Mouse (Mus musculus) ES-Bruce4 (cell line): ENCODE data around the gene Wdr45b. TPM values are rescaled to one million over a fixed set of nuclear protein-coding genes. Genes with fewer than 3 reads are reported as not detected.

Experiments used
- H3K27ac ChIP-seq: 2 replicates; pipeline ENCODE4 v1.5.1; 2012; ENCODE audit warnings: low read length, inconsistent platforms; ENCODE audit not compliant: insufficient read depth
- H3K27me3 ChIP-seq: 2 replicates; pipeline ENCODE4 v1.6.1; 2012; ENCODE audit warnings: mild to moderate bottlenecking, low read length, inconsistent platforms; ENCODE audit not compliant: control insufficient read depth, poor library complexity, insufficient read depth, severe bottlenecking
- H3K36me3 ChIP-seq: 2 replicates; pipeline ENCODE4 v1.6.1; 2012; ENCODE audit warnings: inconsistent platforms, mild to moderate bottlenecking, low read length, moderate library complexity; ENCODE audit not compliant: control insufficient read depth, poor library complexity, insufficient read depth, severe bottlenecking
- H3K4me1 ChIP-seq: one replicate; pipeline ENCODE4 v1.8.1; 2011; ENCODE audit warnings: low read length; ENCODE audit not compliant: control insufficient read depth, insufficient read depth
- H3K4me3 ChIP-seq: 2 replicates; pipeline ENCODE4 v1.5.1; 2011; ENCODE audit warnings: low read depth, mild to moderate bottlenecking, low read length
- H3K9ac ChIP-seq: 2 replicates; pipeline ENCODE4 v1.6.1; 2012; ENCODE audit warnings: low read depth, mild to moderate bottlenecking, inconsistent platforms; ENCODE audit not compliant: poor library complexity, severe bottlenecking
- H3K9me3 ChIP-seq: replicated peaks from 2 replicates; pipeline ENCODE4 v1.6.1; 2012; ENCODE audit warnings: mild to moderate bottlenecking, low read length, inconsistent platforms; ENCODE audit not compliant: control insufficient read depth, poor library complexity, insufficient read depth, severe bottlenecking
- CTCF ChIP-seq: IDR thresholded peaks from one replicate; pipeline ENCODE4 v1.8.1; 2011; ENCODE audit warnings: low read depth, low read length
- EP300 ChIP-seq: IDR thresholded peaks from 2 replicates; pipeline ENCODE4 v1.6.1; 2011; ENCODE audit warnings: low read depth, low read length; ENCODE audit not compliant: insufficient read depth
- POLR2A ChIP-seq: IDR thresholded peaks from one replicate; pipeline ENCODE4 v1.8.1; 2011; ENCODE audit warnings: low read length; ENCODE audit not compliant: insufficient read depth
- polyA plus RNA-seq: library from polyadenylated mRNA; stranded (reverse); fragments of >200 nt; gene quantifications from 2 replicates; pipeline ENCODE4 v1.2.4, GENCODE M21; 2011; ENCODE audit warnings: low read depth; ENCODE audit not compliant: missing spikeins, insufficient read depth, insufficient read length

Gene Wdr45b
- polyA plus RNA-seq, 1 experiment = 81.1 TPM

DNA sequence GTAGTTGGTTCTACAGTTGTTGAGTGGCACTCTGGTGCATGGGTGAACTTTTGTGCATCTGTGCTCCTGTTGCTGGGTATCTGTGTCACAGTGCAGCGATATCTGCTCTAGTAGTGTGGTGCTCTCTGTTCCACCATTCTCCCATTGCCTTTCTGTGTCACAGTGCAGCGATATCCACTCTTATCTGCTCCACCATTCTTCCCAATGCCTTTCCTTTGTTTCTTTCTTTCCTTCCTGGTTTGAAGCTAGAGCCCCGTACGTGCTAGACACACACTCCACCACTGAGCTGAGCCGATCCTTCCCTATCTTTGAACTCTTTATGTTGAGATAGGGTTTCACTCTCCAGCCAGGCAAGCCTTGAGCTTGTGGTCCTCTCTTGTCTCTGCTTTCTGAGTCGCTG is 71.3 kb downstream of the Wdr45b start:
- H3K27me3 ChIP-seq = no peaks in the 10 kb centered on the region
- no peaks in the 10 kb centered on the region for H3K4me1 ChIP-seq
- TF ChIP-seq EP300 (no peak), CTCF (no peak), POLR2A (no peak)
- peaks cover 11% of the 10 kb centered on the region for H3K36me3 ChIP-seq
- H3K9ac ChIP-seq = no peak overlapping the region
- H3K27ac ChIP-seq = no peak overlapping the region
- no peaks in the 10 kb centered on the region for H3K9me3 ChIP-seq
- H3K4me3 ChIP-seq = no peak overlapping the region

DNA sequence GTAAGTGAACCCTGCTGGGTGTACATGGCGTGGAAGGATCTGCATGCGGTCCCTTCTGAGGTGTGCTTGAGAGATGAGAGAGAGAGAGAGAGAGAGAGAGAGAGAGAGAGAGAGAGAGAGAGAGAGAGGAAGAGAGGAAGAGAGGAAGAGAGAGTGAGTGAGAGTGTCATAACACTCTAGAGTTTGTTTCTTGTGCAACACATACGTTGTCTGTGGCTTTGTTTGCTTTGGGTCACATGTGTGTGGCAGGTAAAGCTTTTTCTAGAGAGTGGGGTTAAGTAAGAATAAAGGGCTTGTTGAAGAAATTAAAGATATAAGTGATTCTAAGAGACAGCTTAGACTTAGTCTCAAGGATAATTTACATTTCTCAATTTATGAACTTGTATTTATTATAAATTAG is 76.2 kb downstream of the Wdr45b start:
- no peak overlapping the region for H3K9ac ChIP-seq

DNA sequence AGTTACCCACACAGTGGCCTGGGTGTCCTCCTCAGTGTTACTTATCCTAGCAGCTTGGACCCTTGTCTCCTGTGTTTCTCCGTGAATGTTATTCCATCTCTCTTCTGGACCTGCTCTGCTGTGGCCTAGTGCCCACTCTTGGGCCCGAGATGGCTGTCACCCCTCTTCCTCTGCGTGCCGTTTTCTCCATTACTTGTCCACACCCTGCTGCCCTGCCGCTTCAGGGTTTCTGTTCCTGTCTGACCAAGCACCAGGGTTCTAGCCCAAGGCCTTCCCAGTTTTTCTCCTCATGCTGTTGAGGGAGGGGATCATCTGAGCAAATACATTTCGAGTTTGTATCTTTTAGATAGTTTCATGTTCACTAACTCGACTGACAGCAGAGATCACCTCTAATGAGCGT is 76.7 kb downstream of the Wdr45b start:
- H3K27ac ChIP-seq = no peak overlapping the region
- H3K9me3 ChIP-seq = no peaks in the 10 kb centered on the region
- TF ChIP-seq POLR2A (no peak), EP300 (no peak), CTCF (no peak)
- H3K36me3 ChIP-seq = peaks cover 6% of the 10 kb centered on the region; the same call in 1 of the 2 replicates
- no peaks in the 10 kb centered on the region for H3K27me3 ChIP-seq
- H3K9ac ChIP-seq = no peak overlapping the region
- no peak overlapping the region for H3K4me3 ChIP-seq
- H3K4me1 ChIP-seq = no peaks in the 10 kb centered on the region

More for the DNA sequence above, 76.2 kb downstream of the Wdr45b start:
- no peak for TF ChIP-seq CTCF
- no peak for TF ChIP-seq EP300
- no peak for TF ChIP-seq POLR2A
- Histone ChIP-seq H3K4me3 (no peak overlapping the region), H3K27me3 (no peaks in the 10 kb centered on the region), H3K36me3 (peaks cover 6% of the 10 kb centered on the region; the same call in 1 of the 2 replicates), H3K9me3 (no peaks in the 10 kb centered on the region), H3K4me1 (no peaks in the 10 kb centered on the region), H3K27ac (no peak overlapping the region)

Other genes starting within 250 kb of the Wdr45b start
- gene Tex19.2, start 235.8 kb downstream of the Wdr45b start, polyA plus RNA-seq = 0.44 TPM in 1 of 2 replicates, not detected in the other
- 25.5 and 29.9 TPM in 2 replicates for gene Tex19.1, start 208.3 kb downstream of the Wdr45b start, polyA plus RNA-seq
- not detected in 2 replicates for gene Uts2r, start 194.2 kb downstream of the Wdr45b start, polyA plus RNA-seq
- gene Hexdc, start 150.0 kb downstream of the Wdr45b start, polyA plus RNA-seq = 7.0 and 8.2 TPM in 2 replicates
- 8.5 and 8.8 TPM in 2 replicates for gene Ogfod3, start 149.7 kb downstream of the Wdr45b start, polyA plus RNA-seq
- 14.7 and 15.9 TPM in 2 replicates for gene Cybc1, start 125.1 kb downstream of the Wdr45b start, polyA plus RNA-seq
- 16.0 and 20.3 TPM in 2 replicates for gene Narf, start 117.2 kb downstream of the Wdr45b start, polyA plus RNA-seq
- 60.2 and 68.1 TPM in 2 replicates for gene Foxk2, start 94.5 kb downstream of the Wdr45b start, polyA plus RNA-seq
- gene Rab40b, start 33.8 kb upstream of the Wdr45b start, polyA plus RNA-seq = not detected in 2 replicates
- 15.6 and 15.7 TPM in 2 replicates for gene Fn3krp, start 67.0 kb upstream of the Wdr45b start, polyA plus RNA-seq
- gene Fn3k, start 80.5 kb upstream of the Wdr45b start, polyA plus RNA-seq = 0.79 and 1.3 TPM in 2 replicates
- 43.0 and 49.7 TPM in 2 replicates for gene Tbcd, start 97.5 kb upstream of the Wdr45b start, polyA plus RNA-seq
- gene Zfp750, start 164.9 kb upstream of the Wdr45b start, polyA plus RNA-seq = 6.1 and 8.2 TPM in 2 replicates